7 mouse cellular contexts compared by ENCODE assay signal in genomic region chr7:134550221-134550809, GRCm38 (mm10).
A peak's percentile ranks its signal among the peaks of the same experiment; 100 is the strongest.
DNase-seq lines count a peak whose midpoint lies in the region; ATAC-seq and TF ChIP-seq lines count a peak whose summit lies in the region.

No protein-coding gene starts in this region.

- no peaks in the 10 kb centered on the region for H3K4me1 ChIP-seq in neural tube, embryonic 11.5 days (ENCODE audit: control insufficient read depth, insufficient read depth, low read length)
- peaks cover 33% of the 10 kb centered on the region for H3K4me1 ChIP-seq in heart, embryonic 13.5 days
- 0 out of 2 replicates have a peak, but pooled peaks cover 6% of the 10 kb centered on the region for H3K4me1 ChIP-seq in kidney, postnatal 0 days (replicated peaks; ENCODE audit: insufficient read depth, low read length)

- no peak overlapping the region for H3K9ac ChIP-seq in neural tube, embryonic 11.5 days (ENCODE audit: low read length)
- H3K9ac ChIP-seq in heart, embryonic 13.5 days, result 0 out of 2 replicates have a peak overlapping the region, but pooled peaks have one; percentile 33
- no peak overlapping the region for H3K9ac ChIP-seq in kidney, postnatal 0 days (ENCODE audit: low read depth, low read length)

- H3K9me3 ChIP-seq in neural tube, embryonic 11.5 days (ENCODE audit: control insufficient read depth, low read length), result no peaks in the 10 kb centered on the region
- no peaks in the 10 kb centered on the region for H3K9me3 ChIP-seq in heart, embryonic 13.5 days
- no peaks in the 10 kb centered on the region for H3K9me3 ChIP-seq in kidney, postnatal 0 days (replicated peaks; ENCODE audit: low read length)

- no peak overlapping the region for H3K27ac ChIP-seq in neural tube, embryonic 11.5 days (ENCODE audit: low read depth, low read length)
- peak overlapping the region; percentile 24; the same call in 1 of the 2 replicates for H3K27ac ChIP-seq in heart, embryonic 13.5 days (replicated peaks)
- no peak overlapping the region for H3K27ac ChIP-seq in kidney, postnatal 0 days

- no peaks in the 10 kb centered on the region for H3K27me3 ChIP-seq in neural tube, embryonic 11.5 days (ENCODE audit: control insufficient read depth, insufficient read depth, low read length)
- H3K27me3 ChIP-seq in heart, embryonic 13.5 days (replicated peaks), result no peaks in the 10 kb centered on the region
- no peaks in the 10 kb centered on the region for H3K27me3 ChIP-seq in kidney, postnatal 0 days (ENCODE audit: insufficient read depth, low read length)

- ATAC-seq in neural tube, embryonic 11.5 days (ENCODE audit: insufficient read depth, low FRiP score, low TSS enrichment), result no peak
- ATAC-seq in heart, embryonic 13.5 days (ENCODE audit: extremely low read depth, insufficient number of reproducible peaks, low FRiP score, low TSS enrichment), result no peak
- ATAC-seq in kidney, postnatal 0 days (replicated peaks; ENCODE audit: low FRiP score, low read depth), result no peak; the same call in 1 of the 2 replicates
- peak; percentile 55 for ATAC-seq in megakaryocyte progenitor cell, adult 5-6 weeks (replicated peaks; ENCODE audit: poor library complexity)

- no peak overlapping the region for H3K4me3 ChIP-seq in neural tube, embryonic 11.5 days (ENCODE audit: low read depth, low read length)
- H3K4me3 ChIP-seq in heart, embryonic 13.5 days, result no peak overlapping the region
- no peak overlapping the region for H3K4me3 ChIP-seq in kidney, postnatal 0 days (replicated peaks; ENCODE audit: low read depth, low read length)

- peak; percentile 33 for DNase-seq in neural tube, embryonic 11.5 days (ENCODE audit: low spot score)
- no peak for DNase-seq in neural tube, embryonic 10.5 days (ENCODE audit: extremely low spot score, low spot score)
- peak; percentile 28 for DNase-seq in kidney, postnatal 0 days (ENCODE audit: low spot score)
- no peak for DNase-seq in ovary, postnatal 36 days (ENCODE audit: low spot score)
- no peak for DNase-seq in thymus, postnatal 25 days

- 63% methylated on average over 7 of the region's 7 CpGs for WGBS in neural tube, embryonic 11.5 days
- WGBS in heart, embryonic 13.5 days, result 44% methylated on average over 7 of the region's 7 CpGs
- WGBS in kidney, postnatal 0 days, result 53% methylated on average over 7 of the region's 7 CpGs

- no peak overlapping the region for H3K4me2 ChIP-seq in neural tube, embryonic 11.5 days (ENCODE audit: low read depth)
- H3K4me2 ChIP-seq in heart, embryonic 13.5 days, result peak overlapping the region; percentile 9
- no peak overlapping the region for H3K4me2 ChIP-seq in kidney, postnatal 0 days (ENCODE audit: low read length)

- no peak for TF ChIP-seq CTCF in kidney, postnatal 0 days (IDR thresholded peaks at IDR 0.05; ENCODE audit: low read depth)

- H3K36me3 ChIP-seq in neural tube, embryonic 11.5 days (ENCODE audit: control insufficient read depth, insufficient read depth, low read length), result no peaks in the 10 kb centered on the region
- H3K36me3 ChIP-seq in heart, embryonic 13.5 days, result no peaks in the 10 kb centered on the region
- no peaks in the 10 kb centered on the region for H3K36me3 ChIP-seq in kidney, postnatal 0 days (ENCODE audit: insufficient read depth, low read length)

Comparison
In these comparisons a context has a peak if more than half of its experiments do, and no peak if none do; other contexts are left out.
1. DNase-seq: peak in neural tube, embryonic 11.5 days (single experiment) and kidney, postnatal 0 days (single experiment); none in neural tube, embryonic 10.5 days (single experiment), ovary, postnatal 36 days (single experiment) and thymus, postnatal 25 days (single experiment).